Mouse (Mus musculus): ENCODE measurements around the gene Nmu. TPM values are rescaled to one million over a fixed set of nuclear protein-coding genes. Genes with fewer than 3 reads are reported as not detected.

The Nmu gene
- not detected in 2 replicates for total RNA-seq (2014; fragmentation: Nextera tagmentation)
- not detected in 2 replicates for total RNA-seq (2017)

GRCm38 (mm10) chr5:76363453-76364104 lies at the start of gene Nmu:
Nmu (minus strand) TSS chr5:76363788.
- no peak for ATAC-seq (replicated peaks; ENCODE audit: low FRiP score, low TSS enrichment, poor library complexity, severe bottlenecking)

GRCm38 (mm10) chr5:76411697-76412096 lies 48.1 kb upstream of the Nmu start:
- ATAC-seq (replicated peaks; ENCODE audit: low FRiP score, low TSS enrichment, poor library complexity, severe bottlenecking): no peak

- no peak for ATAC-seq (replicated peaks; ENCODE audit: low FRiP score, low TSS enrichment, poor library complexity, severe bottlenecking)
Measured at GRCm38 (mm10) chr5:76394382-76394781, 30.8 kb upstream of the Nmu start.

GRCm38 (mm10) chr5:76389041-76389795 lies 25.6 kb upstream of the Nmu start:
- ATAC-seq (replicated peaks; ENCODE audit: low FRiP score, low TSS enrichment, poor library complexity, severe bottlenecking): no peak

- no peak for ATAC-seq (replicated peaks; ENCODE audit: low FRiP score, low TSS enrichment, poor library complexity, severe bottlenecking)
Measured at GRCm38 (mm10) chr5:76388474-76388873, 24.9 kb upstream of the Nmu start.

- no peak for ATAC-seq (replicated peaks; ENCODE audit: low FRiP score, low TSS enrichment, poor library complexity, severe bottlenecking)
Measured at GRCm38 (mm10) chr5:76383673-76384072, 20.1 kb upstream of the Nmu start.

GRCm38 (mm10) chr5:76381836-76382235 lies 18.2 kb upstream of the Nmu start:
- ATAC-seq (replicated peaks; ENCODE audit: low FRiP score, low TSS enrichment, poor library complexity, severe bottlenecking): no peak

GRCm38 (mm10) chr5:76379216-76379615 lies 15.6 kb upstream of the Nmu start:
- ATAC-seq (replicated peaks; ENCODE audit: low FRiP score, low TSS enrichment, poor library complexity, severe bottlenecking): no peak

GRCm38 (mm10) chr5:76369215-76369840 lies 5.7 kb upstream of the Nmu start:
- no peak for ATAC-seq (replicated peaks; ENCODE audit: low FRiP score, low TSS enrichment, poor library complexity, severe bottlenecking)

- ATAC-seq (replicated peaks; ENCODE audit: low FRiP score, low TSS enrichment, poor library complexity, severe bottlenecking): no peak
Measured at GRCm38 (mm10) chr5:76365406-76365805, 1.8 kb upstream of the Nmu start.

- ATAC-seq (replicated peaks; ENCODE audit: low FRiP score, low TSS enrichment, poor library complexity, severe bottlenecking): no peak
Measured at GRCm38 (mm10) chr5:76360786-76361185, 2.8 kb downstream of the Nmu start.

- ATAC-seq (replicated peaks; ENCODE audit: low FRiP score, low TSS enrichment, poor library complexity, severe bottlenecking): no peak
Measured at GRCm38 (mm10) chr5:76360057-76360456, 3.5 kb downstream of the Nmu start.

- ATAC-seq (replicated peaks; ENCODE audit: low FRiP score, low TSS enrichment, poor library complexity, severe bottlenecking): no peak
Measured at GRCm38 (mm10) chr5:76351953-76352611, 11.5 kb downstream of the Nmu start.

GRCm38 (mm10) chr5:76351537-76351936 lies 12.1 kb downstream of the Nmu start:
- ATAC-seq (replicated peaks; ENCODE audit: low FRiP score, low TSS enrichment, poor library complexity, severe bottlenecking): no peak

GRCm38 (mm10) chr5:76346137-76346536 lies 17.5 kb downstream of the Nmu start:
- ATAC-seq (replicated peaks; ENCODE audit: low FRiP score, low TSS enrichment, poor library complexity, severe bottlenecking): no peak

- ATAC-seq (replicated peaks; ENCODE audit: low FRiP score, low TSS enrichment, poor library complexity, severe bottlenecking): no peak
Measured at GRCm38 (mm10) chr5:76340931-76341330, 22.7 kb downstream of the Nmu start.

- ATAC-seq (replicated peaks; ENCODE audit: low FRiP score, low TSS enrichment, poor library complexity, severe bottlenecking): no peak
Measured at GRCm38 (mm10) chr5:76337100-76337499, 26.5 kb downstream of the Nmu start.

GRCm38 (mm10) chr5:76333833-76334232 lies 29.8 kb downstream of the Nmu start:
- no peak for ATAC-seq (replicated peaks; ENCODE audit: low FRiP score, low TSS enrichment, poor library complexity, severe bottlenecking)

GRCm38 (mm10) chr5:76330953-76331352 lies 32.6 kb downstream of the Nmu start, which contains the start of gene Pdcl2:
Pdcl2 (minus strand) TSS chr5:76331156.
- no peak for ATAC-seq (replicated peaks; ENCODE audit: low FRiP score, low TSS enrichment, poor library complexity, severe bottlenecking)

- no peak for ATAC-seq (replicated peaks; ENCODE audit: low FRiP score, low TSS enrichment, poor library complexity, severe bottlenecking)
Measured at GRCm38 (mm10) chr5:76327296-76327695, 36.3 kb downstream of the Nmu start.
